Mouse (Mus musculus) liver, embryonic 16.5 days (tissue): ENCODE results near the gene Fuca1. TPM values are rescaled to one million over a fixed set of nuclear protein-coding genes. Genes with fewer than 3 reads are reported as not detected.

Source experiments
- ATAC-seq: fragments of 200-750 bp; cut with Nextera tagmentation; 2 replicates; pipeline ENCODE4 v1.8.0; 2017; ENCODE audit warnings: low read depth, mild to moderate bottlenecking, moderate number of reproducible peaks, moderate library complexity
- H3K27ac ChIP-seq: fragments of 300-500 bp; sonication (generic); 2 replicates; pipeline ENCODE4 v1.5.1; 2014; ENCODE audit warnings: mild to moderate bottlenecking, low read length
- H3K27me3 ChIP-seq: fragments of 300-500 bp; sonication (generic); 2 replicates; pipeline ENCODE4 v1.6.1; 2014; ENCODE audit warnings: low read depth, low read length, mixed read lengths; ENCODE audit not compliant: control insufficient read depth, insufficient read depth
- H3K36me3 ChIP-seq: fragments of 300-500 bp; sonication (generic); 2 replicates; pipeline ENCODE4 v1.6.1; 2014; ENCODE audit warnings: mild to moderate bottlenecking; ENCODE audit not compliant: control insufficient read depth, insufficient read depth
- H3K4me1 ChIP-seq: fragments of 300-500 bp; sonication (generic); 2 replicates; pipeline ENCODE4 v1.6.1; 2014; ENCODE audit warnings: low read depth, low read length, mixed read lengths; ENCODE audit not compliant: control insufficient read depth
- H3K4me2 ChIP-seq: fragments of 300-500 bp; sonication (generic); 2 replicates; pipeline ENCODE4 v1.6.1; 2014; ENCODE audit warnings: low read depth, low read length, mixed read lengths
- H3K4me3 ChIP-seq: fragments of 300-500 bp; sonication (generic); 2 replicates; pipeline ENCODE4 v1.5.1; 2014; ENCODE audit warnings: low read depth, mild to moderate bottlenecking, low read length
- H3K9ac ChIP-seq: fragments of 300-500 bp; sonication (generic); 2 replicates; pipeline ENCODE4 v1.6.1; 2014; ENCODE audit warnings: low read depth, low read length
- H3K9me3 ChIP-seq: fragments of 300-500 bp; sonication (generic); replicated peaks from 2 replicates; pipeline ENCODE4 v1.6.1; 2016; ENCODE audit warnings: low read length; ENCODE audit not compliant: control insufficient read depth
- WGBS: fragments of 180-500 bp; shearing (Covaris S2); extraction: QIAGEN DNeasy Blood & Tissue Kit; methylation state at CpG from one replicate; pipeline ENCODE4 v1.1.7; 2014; ENCODE audit not compliant: insufficient replicate concordance; 5-methylcytosine and 5-hydroxymethylcytosine counted together
- polyA plus RNA-seq: library from polyadenylated mRNA; unstranded; fragments of >200 nt; fragmentation: Nextera tagmentation; extraction: Ambion mirVana; gene quantifications from 2 replicates; pipeline ENCODE4 v1.2.1, GENCODE M21; 2015

Gene Fuca1
- polyA plus RNA-seq, 1 experiment from 2014 or later: 28.0 TPM

DNA sequence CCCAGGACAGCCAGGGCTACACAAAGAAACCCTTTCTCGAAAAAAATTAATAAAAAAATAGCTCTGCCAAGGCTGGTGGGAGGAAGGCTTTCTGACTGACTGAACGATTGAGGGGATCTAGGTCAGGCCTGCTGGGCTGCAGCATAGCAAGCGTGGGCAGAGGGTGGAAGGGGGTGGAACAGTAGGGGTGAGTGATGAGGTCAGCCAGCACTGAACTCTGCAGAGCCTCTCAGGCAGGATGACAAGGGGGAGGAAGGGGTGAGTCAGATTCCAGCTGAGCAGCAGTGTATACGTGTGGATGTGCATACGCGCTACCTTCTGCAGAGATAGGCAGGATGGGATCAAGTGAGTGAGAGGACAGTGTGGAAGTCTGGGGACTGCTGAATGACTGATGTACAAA lies 29.4 kb downstream of the Fuca1 start:
- 64% methylated on average over 6 of the region's 6 CpGs for WGBS
- peaks cover 19% of the 10 kb centered on the region for H3K36me3 ChIP-seq
- ATAC-seq: peak; percentile 43
- no peaks in the 10 kb centered on the region for H3K27me3 ChIP-seq
- no peaks in the 10 kb centered on the region; the same call in 1 of the 2 replicates for H3K9me3 ChIP-seq
- no peak overlapping the region for H3K9ac ChIP-seq
- no peak overlapping the region for H3K4me2 ChIP-seq
- no peak overlapping the region for H3K27ac ChIP-seq
- H3K4me1 ChIP-seq: peaks cover 31% of the 10 kb centered on the region
- no peak overlapping the region for H3K4me3 ChIP-seq

DNA sequence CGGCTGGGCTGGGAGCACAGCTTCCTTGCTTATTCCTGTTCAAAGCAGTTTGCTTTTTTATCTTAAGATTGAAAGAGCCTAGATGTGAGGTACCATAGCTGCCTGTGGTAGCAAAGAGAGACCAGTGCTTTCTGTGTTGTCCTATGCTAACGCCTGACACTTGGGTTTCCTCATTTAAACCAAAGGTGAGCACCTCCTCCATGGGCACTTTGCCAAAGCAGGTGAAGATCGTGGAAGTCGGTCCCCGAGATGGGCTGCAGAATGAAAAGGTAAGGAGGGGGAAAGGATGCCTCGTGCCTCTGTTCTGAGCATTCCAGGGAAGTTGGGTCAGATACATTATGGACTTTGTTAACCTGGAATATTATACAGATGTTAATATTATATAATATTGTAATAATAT lies 29.8 kb downstream of the Fuca1 start:
- no peaks in the 10 kb centered on the region for H3K27me3 ChIP-seq
- peaks cover 22% of the 10 kb centered on the region for H3K36me3 ChIP-seq
- no peak overlapping the region for H3K4me2 ChIP-seq
- WGBS: 72% methylated on average over 6 of the region's 6 CpGs
- H3K4me1 ChIP-seq: peaks cover 29% of the 10 kb centered on the region
- no peak for ATAC-seq
- H3K9me3 ChIP-seq: no peaks in the 10 kb centered on the region; the same call in 1 of the 2 replicates
- no peak overlapping the region for H3K27ac ChIP-seq
- H3K4me3 ChIP-seq: no peak overlapping the region
- no peak overlapping the region for H3K9ac ChIP-seq

DNA sequence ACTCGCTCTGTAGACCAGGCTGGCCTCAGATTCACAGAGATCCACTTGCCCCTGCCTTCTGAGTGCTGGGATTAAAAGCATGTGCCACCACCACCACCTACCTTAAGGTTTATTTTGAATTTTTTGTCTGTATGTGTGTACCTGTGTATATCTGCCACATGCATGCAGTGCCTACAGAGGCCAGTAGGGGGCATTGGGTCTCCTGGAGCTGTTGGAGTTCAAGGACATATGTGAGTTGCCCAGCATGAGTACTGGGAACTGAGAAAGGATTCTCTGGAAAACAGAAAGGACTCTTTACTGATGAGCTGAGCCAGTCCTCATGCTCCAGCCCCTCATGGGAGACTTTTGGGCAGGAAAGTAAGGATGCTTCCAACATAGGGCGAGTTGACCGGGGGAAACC lies 31.0 kb downstream of the Fuca1 start:
- peaks cover 21% of the 10 kb centered on the region for H3K4me1 ChIP-seq
- H3K27ac ChIP-seq: no peak overlapping the region
- H3K4me3 ChIP-seq: no peak overlapping the region
- no peak overlapping the region for H3K9ac ChIP-seq
- WGBS: 90% methylated on average over 3 of the region's 3 CpGs
- H3K36me3 ChIP-seq: peaks cover 22% of the 10 kb centered on the region
- H3K27me3 ChIP-seq: no peaks in the 10 kb centered on the region
- no peak overlapping the region for H3K4me2 ChIP-seq
- no peaks in the 10 kb centered on the region; the same call in 1 of the 2 replicates for H3K9me3 ChIP-seq
- ATAC-seq: no peak

DNA sequence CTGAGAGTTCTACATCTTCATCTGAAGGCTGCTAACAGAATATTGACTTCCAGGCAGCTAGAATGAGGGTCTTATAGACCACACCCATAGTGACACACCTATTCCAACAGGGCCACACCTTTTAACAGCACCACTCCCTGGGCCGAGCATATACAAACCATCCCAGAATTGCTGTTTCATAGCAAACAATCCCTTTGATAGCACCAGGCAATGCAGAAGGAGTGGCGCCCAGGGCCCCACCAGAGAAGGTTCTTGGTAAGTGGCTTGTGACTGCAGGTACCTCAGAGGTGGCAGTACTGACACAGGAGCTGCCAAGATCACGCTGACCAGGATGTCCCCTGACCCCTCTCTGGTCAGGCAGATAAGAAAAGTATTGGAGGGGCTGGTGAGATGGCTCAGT lies 32.6 kb downstream of the Fuca1 start:
- no peak overlapping the region for H3K4me3 ChIP-seq
- no peaks in the 10 kb centered on the region; the same call in 1 of the 2 replicates for H3K9me3 ChIP-seq
- H3K27ac ChIP-seq: no peak overlapping the region
- ATAC-seq: no peak
- no peak overlapping the region for H3K4me2 ChIP-seq
- H3K27me3 ChIP-seq: no peaks in the 10 kb centered on the region
- no peak overlapping the region for H3K9ac ChIP-seq
- peaks cover 10% of the 10 kb centered on the region for H3K4me1 ChIP-seq
- peaks cover 22% of the 10 kb centered on the region for H3K36me3 ChIP-seq
- 70% methylated on average over 3 of the region's 3 CpGs for WGBS

DNA sequence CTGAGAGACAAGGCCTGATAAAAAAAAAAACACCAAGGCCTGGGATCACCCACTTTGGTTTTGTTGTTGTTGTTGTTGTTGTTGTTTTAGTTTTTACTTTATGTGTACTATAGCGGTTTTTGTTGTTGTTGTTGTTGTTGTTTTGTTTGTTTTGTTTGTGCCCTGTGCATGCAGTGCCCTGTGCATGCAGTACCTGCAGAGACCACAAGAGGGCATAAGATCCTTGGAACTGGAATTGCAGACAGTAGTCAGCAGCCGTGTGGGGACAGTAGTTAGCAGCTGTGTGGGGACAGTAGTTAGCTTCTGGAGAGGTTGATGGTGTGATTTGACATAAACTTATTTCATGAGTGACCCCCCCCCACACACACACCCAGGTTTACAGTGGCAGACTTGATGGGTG lies 33.7 kb downstream of the Fuca1 start:
- Histone ChIP-seq H3K27ac (no peak overlapping the region), H3K27me3 (no peaks in the 10 kb centered on the region), H3K4me2 (no peak overlapping the region), H3K36me3 (peaks cover 22% of the 10 kb centered on the region), H3K4me1 (peaks cover 2% of the 10 kb centered on the region; the same call in 1 of the 2 replicates), H3K4me3 (no peak overlapping the region), H3K9me3 (no peaks in the 10 kb centered on the region; the same call in 1 of the 2 replicates), H3K9ac (no peak overlapping the region)
- no peak for ATAC-seq
- 16% methylated on average over 2 of the region's 2 CpGs for WGBS

DNA sequence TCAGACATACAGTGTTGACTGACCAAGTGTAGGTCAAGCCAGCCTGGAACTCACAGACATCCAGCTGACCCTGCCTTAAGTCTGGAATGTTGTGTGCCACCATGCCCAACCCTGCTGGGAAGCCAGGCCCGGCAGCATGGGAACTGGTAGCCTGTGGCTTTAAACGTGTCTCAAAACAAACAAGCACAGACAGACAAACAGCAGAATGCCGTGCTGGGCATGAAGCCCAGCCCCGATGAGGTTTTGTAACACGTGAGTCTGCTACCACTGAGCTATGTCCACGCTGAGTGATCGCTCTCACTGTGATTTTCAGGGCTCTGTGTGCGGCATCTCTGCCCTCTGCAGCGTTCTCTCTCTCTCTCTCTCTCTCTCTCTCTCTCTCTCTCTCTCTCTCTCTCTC lies 35.4 kb downstream of the Fuca1 start:
- Histone ChIP-seq H3K4me1 (peaks cover 2% of the 10 kb centered on the region; the same call in 1 of the 2 replicates), H3K9ac (no peak overlapping the region), H3K4me2 (no peak overlapping the region), H3K4me3 (no peak overlapping the region), H3K27ac (no peak overlapping the region), H3K9me3 (no peaks in the 10 kb centered on the region; the same call in 1 of the 2 replicates), H3K36me3 (peaks cover 22% of the 10 kb centered on the region), H3K27me3 (no peaks in the 10 kb centered on the region)
- ATAC-seq: no peak
- 78% methylated on average over 9 of the region's 9 CpGs for WGBS

DNA sequence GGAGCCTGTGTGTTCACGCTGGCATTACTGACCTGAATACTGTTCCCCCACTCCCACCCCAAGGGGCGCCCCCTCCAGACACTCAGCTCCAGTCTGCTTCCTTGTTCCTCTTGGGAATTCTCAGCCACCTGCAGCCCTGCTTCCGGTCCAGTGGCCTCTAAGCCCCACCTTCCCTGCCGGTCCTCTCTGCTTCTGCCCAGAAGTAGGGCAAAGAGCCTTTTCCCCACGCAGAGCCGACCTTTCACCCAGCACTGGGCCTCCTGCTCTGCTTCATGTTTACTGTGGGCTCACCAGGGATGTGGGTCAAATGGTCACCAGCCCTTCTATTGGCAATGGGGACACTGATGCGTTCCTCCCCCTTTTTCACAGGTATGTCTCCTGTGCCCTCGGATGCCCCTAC lies 37.8 kb downstream of the Fuca1 start:
- Histone ChIP-seq H3K4me2 (no peak overlapping the region), H3K27ac (peak overlapping the region; percentile 65), H3K4me3 (no peak overlapping the region), H3K36me3 (peaks cover 6% of the 10 kb centered on the region), H3K27me3 (no peaks in the 10 kb centered on the region), H3K4me1 (peaks cover 6% of the 10 kb centered on the region), H3K9me3 (no peaks in the 10 kb centered on the region), H3K9ac (no peak overlapping the region)
- ATAC-seq: peak; percentile 72
- WGBS: 64% methylated on average over 8 of the region's 8 CpGs

DNA sequence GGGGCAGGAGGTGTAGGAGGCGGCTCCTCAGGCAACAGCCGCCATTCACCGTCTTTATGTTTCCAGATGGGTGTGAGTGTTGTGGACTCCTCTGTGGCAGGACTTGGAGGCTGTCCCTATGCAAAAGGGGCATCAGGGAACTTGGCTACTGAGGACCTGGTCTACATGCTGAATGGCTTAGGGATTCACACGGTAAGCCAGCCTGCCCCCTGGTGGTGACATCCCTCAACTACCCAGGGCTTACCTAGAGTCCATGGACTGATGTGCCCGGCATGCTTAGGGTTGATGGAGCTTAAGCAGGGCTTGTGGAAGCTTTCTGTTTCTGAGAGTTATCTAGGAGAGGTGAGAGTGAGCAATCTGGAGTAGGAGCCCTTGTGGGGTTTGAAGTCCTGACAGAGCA lies 40.2 kb downstream of the Fuca1 start:
- no peak overlapping the region for H3K4me2 ChIP-seq
- H3K27me3 ChIP-seq: no peaks in the 10 kb centered on the region
- H3K9me3 ChIP-seq: no peaks in the 10 kb centered on the region
- no peak overlapping the region for H3K9ac ChIP-seq
- H3K4me1 ChIP-seq: peaks cover 15% of the 10 kb centered on the region
- no peak for ATAC-seq
- no peaks in the 10 kb centered on the region for H3K36me3 ChIP-seq
- WGBS: 23% methylated on average over 5 of the region's 5 CpGs
- no peak overlapping the region for H3K27ac ChIP-seq
- no peak overlapping the region for H3K4me3 ChIP-seq

DNA sequence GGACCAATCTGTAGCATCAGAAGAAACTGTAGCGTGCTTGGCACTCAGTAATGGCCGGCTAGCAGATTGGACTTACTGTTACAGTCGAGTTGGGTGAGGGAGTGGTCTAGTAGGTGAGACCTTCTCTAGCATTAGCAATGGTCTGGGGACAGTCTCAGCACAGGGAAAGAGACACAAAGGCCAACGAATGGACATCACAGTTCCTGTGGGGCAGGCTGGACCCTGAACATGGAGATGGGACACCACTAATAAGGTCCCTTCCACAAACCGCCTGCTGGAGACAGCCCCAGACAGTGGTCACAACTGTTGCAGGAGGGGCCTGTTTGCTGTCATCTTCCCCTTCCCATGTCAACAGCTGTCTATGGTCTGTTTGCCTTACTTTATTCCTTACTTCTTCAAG lies 41.2 kb downstream of the Fuca1 start:
- Histone ChIP-seq H3K4me2 (no peak overlapping the region), H3K36me3 (0 out of 2 replicates have a peak, but pooled peaks cover 2% of the 10 kb centered on the region), H3K27me3 (no peaks in the 10 kb centered on the region), H3K27ac (no peak overlapping the region), H3K9ac (no peak overlapping the region), H3K4me3 (no peak overlapping the region), H3K9me3 (no peaks in the 10 kb centered on the region), H3K4me1 (peaks cover 15% of the 10 kb centered on the region)
- no peak for ATAC-seq
- 81% methylated on average over 5 of the region's 5 CpGs for WGBS
